Mouse (Mus musculus) embryonic facial prominence, embryonic 11.5 days (tissue): ENCODE measurements around the gene Zfp365. TPM values are rescaled to one million over a fixed set of nuclear protein-coding genes. Genes with fewer than 3 reads are reported as not detected.

ENCODE experiments used
- ATAC-seq: fragments of 200-750 bp; cut with Nextera tagmentation; replicated peaks from 2 replicates; pipeline ENCODE4 v1.8.0; 2017; ENCODE audit warnings: low read depth; ENCODE audit not compliant: insufficient number of reproducible peaks, low FRiP score, low TSS enrichment
- DNase-seq: peaks from one replicate; pipeline ENCODE4 v3.0.0-alpha.2; 2015; ENCODE audit warnings: low spot score
- H3K27ac ChIP-seq: fragments of 300-500 bp; sonication (generic); replicated peaks from 2 replicates; pipeline ENCODE4 v1.5.1; 2014; ENCODE audit warnings: mild to moderate bottlenecking, low read depth, low read length, control low read depth
- H3K27me3 ChIP-seq: fragments of 300-500 bp; sonication (generic); 2 replicates; pipeline ENCODE4 v1.6.1; 2014; ENCODE audit warnings: mild to moderate bottlenecking, low read length, moderate library complexity, mixed read lengths; ENCODE audit not compliant: control insufficient read depth, insufficient read depth
- H3K36me3 ChIP-seq: fragments of 300-500 bp; sonication (generic); replicated peaks from 2 replicates; pipeline ENCODE4 v1.6.1; 2014; ENCODE audit warnings: low read depth, mild to moderate bottlenecking, low read length, moderate library complexity, mixed read lengths; ENCODE audit not compliant: control insufficient read depth, insufficient read depth
- H3K4me1 ChIP-seq: fragments of 300-500 bp; sonication (generic); 2 replicates; pipeline ENCODE4 v1.6.1; 2014; ENCODE audit warnings: low read length, mixed read lengths; ENCODE audit not compliant: control insufficient read depth, insufficient read depth
- H3K4me2 ChIP-seq: fragments of 300-500 bp; sonication (generic); 2 replicates; pipeline ENCODE4 v1.6.1; 2014; ENCODE audit warnings: low read depth, mild to moderate bottlenecking, control low read depth, low read length, moderate library complexity
- H3K4me3 ChIP-seq: fragments of 300-500 bp; sonication (generic); 2 replicates; pipeline ENCODE4 v1.5.1; 2014; ENCODE audit warnings: low read depth, low read length, control low read depth
- H3K9ac ChIP-seq: fragments of 300-500 bp; sonication (generic); replicated peaks from 2 replicates; pipeline ENCODE4 v1.6.1; 2014; ENCODE audit warnings: mild to moderate bottlenecking, control low read depth, low read length
- H3K9me3 ChIP-seq: fragments of 300-500 bp; sonication (generic); replicated peaks from 2 replicates; pipeline ENCODE4 v1.6.1; 2016; ENCODE audit warnings: mild to moderate bottlenecking, low read length, inconsistent platforms, mixed read lengths; ENCODE audit not compliant: control insufficient read depth
- WGBS: fragments of 180-500 bp; shearing (Covaris S2); extraction: QIAGEN DNeasy Blood & Tissue Kit; methylation state at CpG from one replicate; pipeline ENCODE4 v1.1.7; 2014; 5-methylcytosine and 5-hydroxymethylcytosine counted together
- polyA plus RNA-seq: library from polyadenylated mRNA; unstranded; fragments of >200 nt; fragmentation: Nextera tagmentation; extraction: Ambion mirVana; gene quantifications from 2 replicates; pipeline ENCODE4 v1.2.1, GENCODE M21; 2014

Gene Zfp365
- polyA plus RNA-seq, 1 experiment from 2014 or later, result 1.5 TPM

GRCm38 (mm10) chr10:67836426-67836825, 76.0 kb downstream of the Zfp365 start:
- ATAC-seq (no peak), DNase-seq (peak; percentile 8)
- Histone ChIP-seq H3K4me3 (no peak overlapping the region), H3K9ac (no peak overlapping the region), H3K4me2 (no peak overlapping the region), H3K9me3 (no peaks in the 10 kb centered on the region), H3K4me1 (no peaks in the 10 kb centered on the region), H3K27me3 (no peaks in the 10 kb centered on the region), H3K27ac (no peak overlapping the region), H3K36me3 (no peaks in the 10 kb centered on the region)
- 80% methylated on average over 17 of the region's 17 CpGs for WGBS

Other genes starting within 250 kb of the Zfp365 start
- 12.7 and 14.2 TPM in 2 replicates for gene Rtkn2, start 66.9 kb upstream of the Zfp365 start, polyA plus RNA-seq